Mouse (Mus musculus): Measurements from ENCODE around the gene Gpr88.
"Not testable (repeated sequence)": the region's sequence is repeated elsewhere in the genome, so short reads cannot be mapped to it uniquely, and the experiment has no call there.

The Gpr88 gene

GRCm38 (mm10) chr3:116237527-116237926 lies 15.8 kb downstream of the Gpr88 start:
- no peak for DNase-seq

GRCm38 (mm10) chr3:116236856-116237255 lies 16.4 kb downstream of the Gpr88 start:
- DNase-seq, result no peak

- no peak for DNase-seq
Measured at GRCm38 (mm10) chr3:116233515-116233914, 19.8 kb downstream of the Gpr88 start.

GRCm38 (mm10) chr3:116232763-116233162 lies 20.5 kb downstream of the Gpr88 start:
- DNase-seq, result no peak

- no peak for DNase-seq
Measured at GRCm38 (mm10) chr3:116229336-116229735, 24.0 kb downstream of the Gpr88 start.

GRCm38 (mm10) chr3:116228360-116229245 lies 24.7 kb downstream of the Gpr88 start:
- DNase-seq, result no peak

- no peak for DNase-seq
Measured at GRCm38 (mm10) chr3:116227383-116227782, 25.9 kb downstream of the Gpr88 start.

GRCm38 (mm10) chr3:116226915-116227314 lies 26.4 kb downstream of the Gpr88 start:
- DNase-seq, result no peak

- no peak for DNase-seq
Measured at GRCm38 (mm10) chr3:116222511-116223243, 30.6 kb downstream of the Gpr88 start.

GRCm38 (mm10) chr3:116221686-116222010 lies 31.7 kb downstream of the Gpr88 start:
- DNase-seq, result peak; percentile 16 to 61

GRCm38 (mm10) chr3:116220980-116221685 lies 32.2 kb downstream of the Gpr88 start:
- no peak for DNase-seq

- DNase-seq, result not testable (repeated sequence)
Measured at GRCm38 (mm10) chr3:116217398-116217797, 35.9 kb downstream of the Gpr88 start.

GRCm38 (mm10) chr3:116216261-116216660 lies 37.0 kb downstream of the Gpr88 start:
- DNase-seq, result no peak

GRCm38 (mm10) chr3:116211639-116212038 lies 41.7 kb downstream of the Gpr88 start:
- DNase-seq, result no peak

- peak; percentile 38 to 66 for DNase-seq
Measured at GRCm38 (mm10) chr3:116210720-116211121, 42.6 kb downstream of the Gpr88 start.

GRCm38 (mm10) chr3:116209214-116209613 lies 44.1 kb downstream of the Gpr88 start:
- peak in 1 of 2 experiments; percentile 23 for DNase-seq

GRCm38 (mm10) chr3:116206306-116206834 lies 46.9 kb downstream of the Gpr88 start:
- DNase-seq, result no peak

GRCm38 (mm10) chr3:116205346-116206219 lies 47.7 kb downstream of the Gpr88 start:
- no peak for DNase-seq

GRCm38 (mm10) chr3:116204643-116205042 lies 48.7 kb downstream of the Gpr88 start:
- no peak for DNase-seq

- peak in 1 of 2 experiments; percentile 70 for DNase-seq
Measured at GRCm38 (mm10) chr3:116203942-116204341, 49.4 kb downstream of the Gpr88 start.

GRCm38 (mm10) chr3:116200060-116200459 lies 53.2 kb downstream of the Gpr88 start:
- no peak for DNase-seq
